Mouse (Mus musculus): ENCODE results near the gene Dach1. TPM values are rescaled to one million over a fixed set of nuclear protein-coding genes. Genes with fewer than 3 reads are reported as not detected.

Dach1 gene
- polyA plus RNA-seq, 1 experiment from 2014 or later, result 2.3 TPM

- H3K4me3 ChIP-seq (replicated peaks), result no peak overlapping the region
- no peak overlapping the region for H3K4me2 ChIP-seq (replicated peaks)
- no peak for ATAC-seq (ENCODE audit: insufficient number of reproducible peaks, low FRiP score, low TSS enrichment, low read depth)
- no peaks in the 10 kb centered on the region for H3K36me3 ChIP-seq
- H3K9me3 ChIP-seq (replicated peaks), result no peaks in the 10 kb centered on the region
- no peaks in the 10 kb centered on the region for H3K4me1 ChIP-seq
- H3K27ac ChIP-seq (replicated peaks), result no peak overlapping the region
- no peaks in the 10 kb centered on the region for H3K27me3 ChIP-seq
- H3K9ac ChIP-seq, result no peak overlapping the region
These were observed 63.4 kb downstream of the Dach1 start for GRCm38 (mm10) chr14:98106208-98106607.

- H3K9ac ChIP-seq, result no peak overlapping the region
- H3K9me3 ChIP-seq (replicated peaks), result no peaks in the 10 kb centered on the region
- no peak overlapping the region for H3K4me2 ChIP-seq (replicated peaks)
- no peak overlapping the region for H3K4me3 ChIP-seq (replicated peaks)
- no peak overlapping the region for H3K27ac ChIP-seq (replicated peaks)
- H3K4me1 ChIP-seq, result no peaks in the 10 kb centered on the region
- no peaks in the 10 kb centered on the region for H3K27me3 ChIP-seq
- WGBS, result 72% methylated on average over 10 of the region's 10 CpGs
- no peak for ATAC-seq (ENCODE audit: insufficient number of reproducible peaks, low FRiP score, low TSS enrichment, low read depth)
- H3K36me3 ChIP-seq, result no peaks in the 10 kb centered on the region
These were observed 65.1 kb downstream of the Dach1 start for GRCm38 (mm10) chr14:98104314-98104955.

DNA sequence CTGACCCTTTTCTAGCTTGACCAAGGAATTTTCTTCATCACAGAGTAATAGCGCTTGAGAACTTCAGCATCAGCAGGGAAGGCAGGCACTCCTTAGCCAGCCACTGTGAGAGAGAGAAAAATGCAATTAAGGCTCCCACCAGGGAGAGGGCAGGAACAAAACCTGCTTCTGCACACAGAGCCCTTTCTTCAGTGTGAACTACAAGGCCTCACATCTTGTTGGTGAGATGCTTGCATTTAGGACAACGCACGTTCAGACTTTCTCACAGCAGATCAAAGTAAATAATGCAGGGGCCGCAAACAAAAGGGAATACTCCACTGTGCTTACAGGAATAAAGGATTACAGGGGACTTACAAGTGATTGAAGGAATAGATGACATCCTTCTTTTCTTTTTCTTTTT, 74.3 kb downstream of the Dach1 start:
- Histone ChIP-seq H3K9me3 (replicated peaks) (no peaks in the 10 kb centered on the region), H3K4me1 (no peaks in the 10 kb centered on the region), H3K9ac (no peak overlapping the region), H3K36me3 (no peaks in the 10 kb centered on the region), H3K4me3 (replicated peaks) (no peak overlapping the region), H3K4me2 (replicated peaks) (no peak overlapping the region), H3K27me3 (no peaks in the 10 kb centered on the region), H3K27ac (replicated peaks) (no peak overlapping the region)
- 36% methylated on average over 4 of the region's 4 CpGs for WGBS
- no peak for ATAC-seq (ENCODE audit: insufficient number of reproducible peaks, low FRiP score, low TSS enrichment, low read depth)

DNA sequence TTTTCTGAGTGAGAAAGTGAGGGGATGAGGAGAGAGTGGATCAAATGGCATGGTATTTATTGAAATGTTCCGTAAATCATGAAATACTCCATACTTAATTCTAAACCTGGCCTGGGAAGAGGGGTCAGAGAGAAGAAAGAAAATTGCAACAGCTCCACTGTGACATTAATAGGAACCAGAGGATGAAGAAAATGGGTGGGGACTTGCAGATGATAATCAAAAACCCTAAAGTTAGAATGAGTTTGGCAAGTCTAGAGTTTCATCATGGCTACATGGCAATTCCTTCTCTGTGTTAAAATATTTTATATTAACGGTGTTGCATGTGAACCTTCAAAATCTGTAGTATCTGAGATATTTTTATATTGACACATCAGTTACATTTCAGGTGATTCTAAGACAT, 80.3 kb downstream of the Dach1 start:
- WGBS, result 77% methylated on average over 2 of the region's 2 CpGs
- H3K27ac ChIP-seq (replicated peaks), result no peak overlapping the region

DNA sequence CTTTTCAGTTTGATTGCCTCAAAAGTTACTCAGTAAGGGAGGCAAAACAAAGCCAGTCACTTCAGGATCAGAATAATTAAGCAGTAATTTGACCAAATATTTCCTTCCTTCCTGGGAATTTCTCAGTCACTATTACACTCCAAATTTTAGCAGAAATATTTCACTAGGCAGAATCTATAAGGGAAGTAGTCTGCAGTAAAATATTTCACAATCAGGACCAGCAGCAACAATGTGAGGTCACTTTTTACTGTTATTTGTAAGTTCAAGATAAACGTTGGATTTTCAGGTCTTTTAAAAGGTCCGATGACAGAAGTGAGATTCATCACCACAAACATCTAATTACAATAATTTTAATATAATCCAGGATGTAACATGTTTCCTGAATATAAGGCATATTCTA, 82.2 kb downstream of the Dach1 start:
- ATAC-seq (ENCODE audit: insufficient number of reproducible peaks, low FRiP score, low TSS enrichment, low read depth), result no peak
- WGBS, result 59% methylated on average over 2 of the region's 2 CpGs
- Histone ChIP-seq H3K9ac (no peak overlapping the region), H3K27ac (replicated peaks) (no peak overlapping the region), H3K27me3 (no peaks in the 10 kb centered on the region), H3K4me2 (replicated peaks) (no peak overlapping the region), H3K4me3 (replicated peaks) (no peak overlapping the region), H3K9me3 (replicated peaks) (no peaks in the 10 kb centered on the region), H3K4me1 (no peaks in the 10 kb centered on the region), H3K36me3 (no peaks in the 10 kb centered on the region)

More for the DNA sequence above, 80.3 kb downstream of the Dach1 start:
- no peak overlapping the region for H3K9ac ChIP-seq
- no peak overlapping the region for H3K4me2 ChIP-seq (replicated peaks)
- no peaks in the 10 kb centered on the region for H3K9me3 ChIP-seq (replicated peaks)
- no peaks in the 10 kb centered on the region for H3K4me1 ChIP-seq
- no peaks in the 10 kb centered on the region for H3K27me3 ChIP-seq
- H3K36me3 ChIP-seq, result no peaks in the 10 kb centered on the region
- no peak for ATAC-seq (ENCODE audit: insufficient number of reproducible peaks, low FRiP score, low TSS enrichment, low read depth)
- H3K4me3 ChIP-seq (replicated peaks), result no peak overlapping the region

DNA sequence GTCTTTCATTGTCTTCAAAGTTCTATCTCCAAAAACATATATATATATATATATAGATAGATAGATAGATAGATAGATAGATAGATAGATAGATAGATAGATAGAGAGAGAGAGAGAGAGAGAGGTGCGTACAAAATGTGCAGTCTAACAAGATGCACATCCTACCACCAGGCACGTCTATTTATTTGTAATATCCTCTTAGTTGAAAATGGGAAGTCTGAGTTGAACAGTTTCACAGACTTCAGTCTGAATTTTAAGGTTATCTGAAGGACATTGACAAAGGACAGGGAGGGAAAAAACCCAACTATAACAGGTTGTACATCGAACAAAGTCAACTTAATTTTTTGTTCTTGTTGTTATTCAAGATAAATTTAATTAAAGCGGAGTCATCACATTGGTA, 82.8 kb downstream of the Dach1 start:
- H3K27ac ChIP-seq (replicated peaks), result no peak overlapping the region
- no peak overlapping the region for H3K9ac ChIP-seq
- ATAC-seq (ENCODE audit: insufficient number of reproducible peaks, low FRiP score, low TSS enrichment, low read depth), result no peak
- no peak overlapping the region for H3K4me3 ChIP-seq (replicated peaks)
- H3K4me1 ChIP-seq, result no peaks in the 10 kb centered on the region
- H3K4me2 ChIP-seq (replicated peaks), result no peak overlapping the region
- WGBS, result 89% methylated on average over 4 of the region's 4 CpGs
- no peaks in the 10 kb centered on the region for H3K9me3 ChIP-seq (replicated peaks)
- no peaks in the 10 kb centered on the region for H3K27me3 ChIP-seq
- H3K36me3 ChIP-seq, result no peaks in the 10 kb centered on the region

- Histone ChIP-seq H3K27me3 (no peaks in the 10 kb centered on the region), H3K4me2 (replicated peaks) (no peak overlapping the region), H3K36me3 (no peaks in the 10 kb centered on the region), H3K27ac (replicated peaks) (no peak overlapping the region), H3K4me1 (no peaks in the 10 kb centered on the region), H3K9me3 (replicated peaks) (no peaks in the 10 kb centered on the region), H3K4me3 (replicated peaks) (no peak overlapping the region), H3K9ac (no peak overlapping the region)
- ATAC-seq (ENCODE audit: insufficient number of reproducible peaks, low FRiP score, low TSS enrichment, low read depth), result no peak
- 41% methylated on average over 5 of the region's 5 CpGs for WGBS
These were observed 84.4 kb downstream of the Dach1 start for GRCm38 (mm10) chr14:98085141-98085540.

GRCm38 (mm10) chr14:98084720-98085119, 84.8 kb downstream of the Dach1 start:
- H3K9ac ChIP-seq, result no peak overlapping the region
- no peaks in the 10 kb centered on the region for H3K27me3 ChIP-seq
- no peak overlapping the region for H3K4me2 ChIP-seq (replicated peaks)
- 23% methylated on average over 1 of the region's 1 CpGs for WGBS
- no peak overlapping the region for H3K27ac ChIP-seq (replicated peaks)
- no peaks in the 10 kb centered on the region for H3K4me1 ChIP-seq
- no peak overlapping the region for H3K4me3 ChIP-seq (replicated peaks)
- ATAC-seq (ENCODE audit: insufficient number of reproducible peaks, low FRiP score, low TSS enrichment, low read depth), result no peak
- no peaks in the 10 kb centered on the region for H3K9me3 ChIP-seq (replicated peaks)
- no peaks in the 10 kb centered on the region for H3K36me3 ChIP-seq

DNA sequence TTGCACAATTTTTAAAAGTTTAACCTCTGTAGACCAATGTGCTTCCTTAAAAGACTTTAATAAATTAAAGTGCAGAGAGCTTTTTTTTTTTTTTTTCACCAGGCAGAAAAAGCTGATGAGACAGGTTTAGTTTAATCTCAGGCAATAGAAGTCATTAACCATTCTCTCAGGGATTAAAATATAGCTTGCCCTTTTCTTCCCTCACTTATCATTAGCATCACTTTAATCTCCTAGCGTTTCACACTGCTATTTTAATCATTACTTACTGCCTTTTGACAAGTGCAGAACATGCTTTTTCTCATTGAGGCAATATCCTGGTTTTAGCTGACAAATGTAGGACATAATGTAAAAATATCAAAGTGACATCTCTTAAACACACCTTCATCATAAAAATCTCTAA, 86.1 kb downstream of the Dach1 start:
- Histone ChIP-seq H3K4me3 (replicated peaks) (no peak overlapping the region), H3K9me3 (replicated peaks) (no peaks in the 10 kb centered on the region), H3K9ac (no peak overlapping the region), H3K36me3 (no peaks in the 10 kb centered on the region), H3K27ac (replicated peaks) (no peak overlapping the region), H3K27me3 (no peaks in the 10 kb centered on the region), H3K4me1 (no peaks in the 10 kb centered on the region), H3K4me2 (replicated peaks) (no peak overlapping the region)
- ATAC-seq (ENCODE audit: insufficient number of reproducible peaks, low FRiP score, low TSS enrichment, low read depth), result no peak
- 35% methylated on average over 1 of the region's 1 CpGs for WGBS

DNA sequence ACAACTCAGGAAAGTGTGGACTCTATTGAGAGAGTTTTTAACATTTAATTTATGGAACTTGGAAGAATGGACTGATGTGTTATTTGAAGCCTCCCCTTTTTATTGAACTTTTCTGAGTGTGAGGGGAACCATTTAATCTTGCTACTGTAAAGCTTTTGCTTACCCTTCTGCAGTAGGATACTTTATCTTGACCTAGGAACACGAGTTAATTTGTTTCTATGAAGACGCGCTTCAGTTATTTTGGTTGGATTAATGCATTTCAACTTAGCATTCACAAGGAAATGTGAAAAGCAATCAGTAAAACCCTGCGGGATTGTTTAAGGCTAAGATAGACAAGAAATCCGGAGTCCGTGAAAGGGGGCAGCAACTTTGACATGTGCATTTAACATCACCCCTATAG, 89.6 kb downstream of the Dach1 start:
- no peaks in the 10 kb centered on the region for H3K27me3 ChIP-seq
- ATAC-seq (ENCODE audit: insufficient number of reproducible peaks, low FRiP score, low TSS enrichment, low read depth), result no peak
- WGBS, result 76% methylated on average over 6 of the region's 6 CpGs
- H3K4me3 ChIP-seq (replicated peaks), result no peak overlapping the region
- H3K9ac ChIP-seq, result no peak overlapping the region
- H3K36me3 ChIP-seq, result no peaks in the 10 kb centered on the region
- no peaks in the 10 kb centered on the region for H3K4me1 ChIP-seq
- no peak overlapping the region for H3K4me2 ChIP-seq (replicated peaks)
- H3K27ac ChIP-seq (replicated peaks), result no peak overlapping the region
- H3K9me3 ChIP-seq (replicated peaks), result no peaks in the 10 kb centered on the region

DNA sequence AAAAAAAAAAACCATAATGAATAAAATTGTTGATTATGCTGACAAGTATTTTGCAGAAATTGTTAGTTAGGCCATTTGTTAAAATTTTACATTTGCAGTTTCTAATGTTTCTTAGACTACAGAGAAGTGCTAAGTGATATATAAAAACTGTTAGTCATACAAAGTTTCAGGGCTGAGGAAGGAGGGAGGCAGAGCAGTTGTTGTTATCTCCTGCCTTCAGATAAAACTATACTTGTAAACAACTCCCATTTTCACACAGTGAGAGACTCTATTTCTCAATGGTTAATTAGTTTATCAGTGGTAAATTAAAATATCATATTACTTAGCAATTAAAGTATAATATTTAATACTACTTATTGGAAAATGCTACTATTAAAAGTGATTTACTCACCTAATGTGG, 91.6 kb downstream of the Dach1 start:
- Histone ChIP-seq H3K36me3 (no peaks in the 10 kb centered on the region), H3K4me1 (no peaks in the 10 kb centered on the region), H3K27ac (replicated peaks) (no peak overlapping the region), H3K9me3 (replicated peaks) (no peaks in the 10 kb centered on the region), H3K4me2 (replicated peaks) (no peak overlapping the region), H3K4me3 (replicated peaks) (no peak overlapping the region), H3K9ac (no peak overlapping the region), H3K27me3 (no peaks in the 10 kb centered on the region)
- ATAC-seq (ENCODE audit: insufficient number of reproducible peaks, low FRiP score, low TSS enrichment, low read depth), result no peak

DNA sequence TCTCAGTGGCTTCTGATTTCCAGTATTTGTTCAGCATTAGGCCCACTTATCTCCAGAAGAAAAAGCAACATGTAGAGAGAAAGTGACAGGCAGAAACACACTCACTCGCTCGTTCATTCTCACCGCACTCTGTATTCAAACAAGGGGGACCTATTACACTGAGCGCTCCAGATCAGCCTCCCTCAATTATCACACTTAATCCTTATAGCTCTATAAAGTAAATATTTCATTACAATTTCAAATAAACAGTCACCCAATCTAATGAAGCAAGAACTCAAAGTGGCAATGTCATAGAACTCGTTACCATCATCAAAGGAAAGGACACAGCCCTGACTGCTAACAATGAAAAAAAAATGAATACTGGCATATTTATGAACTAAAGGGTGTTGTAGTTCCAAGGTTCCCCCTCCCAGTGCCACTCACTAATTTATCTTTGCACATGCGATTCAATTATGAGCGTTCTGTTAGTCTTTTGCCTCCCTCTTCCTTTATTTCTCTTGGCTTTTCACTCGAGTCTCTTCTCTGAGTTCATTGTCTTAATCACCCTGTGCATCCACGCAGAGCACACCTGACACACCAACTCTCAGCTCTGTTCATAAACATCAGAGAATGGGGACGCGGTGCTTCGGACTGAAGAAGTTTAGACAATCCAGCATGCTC, 96.0 kb downstream of the Dach1 start:
- Histone ChIP-seq H3K36me3 (no peaks in the 10 kb centered on the region), H3K4me2 (replicated peaks) (no peak overlapping the region), H3K9ac (no peak overlapping the region), H3K4me1 (no peaks in the 10 kb centered on the region), H3K4me3 (replicated peaks) (no peak overlapping the region), H3K27ac (replicated peaks) (no peak overlapping the region), H3K9me3 (replicated peaks) (no peaks in the 10 kb centered on the region), H3K27me3 (no peaks in the 10 kb centered on the region)
- 80% methylated on average over 12 of the region's 12 CpGs for WGBS
- ATAC-seq (ENCODE audit: insufficient number of reproducible peaks, low FRiP score, low TSS enrichment, low read depth), result no peak

Data from embryonic facial prominence, embryonic 15.5 days (tissue).